Mouse (Mus musculus) B cell, adult 2 months (primary cell): ENCODE measurements around the gene Mgst2.
A peak's percentile ranks its signal among the peaks of the same experiment; 100 is the strongest.

Source experiments
- DNase-seq, 2 experiments: peaks; one replicate each; pipeline ENCODE4 v3.0.0; 2022

Mgst2 gene

DNA sequence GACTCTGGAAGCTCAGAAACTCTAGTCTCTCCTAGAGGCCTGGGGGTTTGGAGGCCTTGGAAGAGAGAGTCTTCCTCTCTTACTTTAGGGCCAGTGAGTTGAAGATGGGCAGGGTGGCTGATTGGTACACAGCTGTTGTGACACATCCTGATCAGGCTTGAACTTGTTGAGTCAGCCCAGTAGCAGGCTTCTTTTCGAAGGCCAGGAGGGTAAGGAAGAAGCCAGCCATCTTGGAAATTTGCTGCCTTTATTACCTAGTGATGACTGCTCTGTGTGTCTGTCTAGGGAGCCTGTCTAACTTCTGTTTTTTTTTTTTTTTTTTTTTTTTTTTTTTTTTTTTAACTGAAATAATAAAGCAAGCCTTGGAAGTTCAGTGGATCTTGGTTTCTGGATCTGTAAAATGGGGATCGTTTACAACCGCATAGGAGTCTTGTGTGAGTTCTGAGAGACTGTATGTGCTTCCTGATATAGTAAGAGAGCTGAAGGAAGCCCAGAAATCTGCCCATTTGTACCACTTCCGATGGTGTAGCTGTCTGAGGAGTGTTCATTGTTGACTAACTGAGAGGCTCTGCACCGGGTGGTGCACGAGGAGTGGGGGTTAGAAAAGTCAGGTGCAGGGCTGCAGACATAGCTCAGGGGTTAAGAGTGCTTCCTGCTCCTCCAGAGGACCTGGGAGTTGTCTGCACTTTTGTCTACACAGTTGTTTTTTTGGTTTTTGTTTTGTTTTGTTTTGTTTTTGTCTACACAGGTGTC, 5.7 kb upstream of the Mgst2 start:
- peak; percentile 17 to 24 for DNase-seq

DNA sequence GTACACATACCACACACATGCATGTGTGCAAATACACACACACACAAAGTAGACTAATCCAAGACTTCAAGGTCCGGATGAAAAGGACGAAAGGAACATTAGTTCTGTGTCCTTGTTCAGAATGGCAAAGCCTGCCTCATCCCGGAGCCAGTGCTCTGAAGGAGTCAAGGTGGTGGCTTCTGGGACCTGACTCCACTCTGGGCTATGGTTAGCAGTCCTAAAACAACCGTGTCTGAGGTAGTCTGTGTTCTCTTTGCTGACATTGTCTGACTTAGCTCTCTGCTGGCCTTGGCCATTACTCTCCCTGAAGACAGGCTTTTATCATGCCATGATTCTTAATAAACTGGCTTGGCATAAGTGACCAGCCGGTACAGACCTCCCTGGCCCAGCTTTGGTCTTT, 745 bp upstream of the Mgst2 start:
- no peak for DNase-seq

DNA sequence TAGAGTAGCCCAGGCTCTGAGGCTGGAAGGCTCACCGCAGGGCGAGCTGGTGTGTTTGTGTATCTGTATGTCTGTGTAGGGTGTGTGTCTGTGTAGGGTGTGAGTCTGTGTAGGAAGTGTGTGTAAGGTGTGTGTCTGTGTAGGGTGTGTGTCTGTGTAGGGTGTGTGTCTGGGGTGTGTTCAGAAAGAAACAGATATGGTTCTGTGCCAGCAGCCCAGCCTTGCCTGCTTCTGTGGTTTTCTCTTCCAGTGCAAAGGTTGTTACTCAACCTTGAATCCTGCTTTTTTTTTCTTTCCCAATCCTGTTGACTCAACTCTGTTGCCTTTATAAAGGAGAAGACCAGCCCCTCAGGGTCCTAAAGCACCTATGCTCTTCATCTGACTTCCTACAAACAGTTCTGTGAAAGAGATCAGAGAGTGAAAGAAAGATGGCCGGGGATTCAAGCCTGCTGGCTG, 689 bp downstream of the Mgst2 start:
- DNase-seq: peak in 1 of 2 experiments; percentile 4

DNA sequence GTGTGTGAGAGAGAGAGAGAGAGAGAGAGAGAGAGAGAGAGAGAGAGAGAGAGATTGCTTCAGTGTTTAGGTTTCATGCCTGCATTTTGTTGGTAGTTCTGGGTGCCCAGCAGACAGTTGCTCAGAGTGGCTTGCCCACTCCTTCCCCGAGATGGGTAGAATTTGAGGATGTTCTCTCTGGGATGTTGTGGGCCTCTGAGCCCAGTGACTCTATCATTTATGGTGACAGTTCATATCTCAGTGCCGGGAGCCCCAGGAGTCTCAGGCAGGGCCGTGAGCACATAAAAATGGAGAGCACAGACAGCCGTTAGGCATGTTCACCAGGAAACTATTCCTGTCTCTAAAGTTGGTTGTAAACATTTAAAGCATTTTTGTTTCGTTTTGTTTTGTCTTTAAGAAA, 1.2 kb downstream of the Mgst2 start:
- DNase-seq: no peak

DNA sequence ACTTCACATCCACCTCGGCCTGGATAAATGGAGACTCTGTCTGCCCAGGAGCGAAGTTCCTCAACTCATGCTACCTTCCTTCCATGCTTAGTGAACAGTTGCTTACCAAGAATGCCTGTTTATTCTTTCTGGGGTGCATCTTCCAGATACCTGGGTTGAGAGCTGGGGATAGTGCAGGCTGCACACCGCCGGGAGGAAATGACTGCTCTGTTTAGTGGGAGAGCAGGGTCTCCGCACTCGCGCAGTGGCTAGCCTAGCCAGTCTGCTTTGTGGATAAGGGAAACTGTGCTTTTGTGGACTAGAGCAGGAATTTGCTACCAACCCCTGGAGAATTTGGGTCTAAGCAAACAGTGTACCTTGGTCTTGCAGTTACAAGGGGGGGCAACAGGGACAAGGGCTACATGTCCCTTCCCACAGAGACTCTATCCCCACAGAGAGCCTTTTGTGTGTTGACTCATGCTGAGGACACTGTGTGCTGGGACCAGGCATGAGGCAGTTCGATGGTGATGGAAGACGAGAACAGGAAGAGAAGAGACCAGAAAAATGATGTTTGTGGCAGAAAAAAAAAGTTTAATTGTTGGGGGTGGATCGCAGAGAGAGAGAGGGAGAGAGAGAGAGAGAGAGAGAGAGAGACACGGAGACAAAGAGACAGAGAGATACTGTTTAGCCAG, 1.9 kb downstream of the Mgst2 start:
- peak in 1 of 2 experiments; percentile 9 for DNase-seq

DNA sequence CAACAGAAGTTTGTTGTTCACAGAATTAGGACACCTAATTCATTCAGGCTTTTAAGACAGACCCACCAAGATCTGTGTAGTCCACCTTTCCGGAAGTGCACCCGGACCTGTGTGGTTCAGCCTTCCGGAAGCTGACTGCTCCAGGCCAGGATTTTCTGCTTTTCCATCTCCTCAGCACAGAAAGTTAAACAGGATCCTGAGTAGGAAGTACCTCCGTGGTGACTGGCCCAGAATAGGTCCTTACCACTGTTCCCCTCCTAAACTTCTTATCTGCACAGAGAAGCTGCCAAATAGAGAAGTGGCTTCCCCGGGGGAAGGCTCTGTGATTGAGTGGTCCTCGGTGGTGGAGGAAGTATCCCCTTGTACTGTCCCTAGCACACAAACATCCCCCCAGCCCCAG, 2.4 kb downstream of the Mgst2 start:
- peak; percentile 46 to 50 for DNase-seq

DNA sequence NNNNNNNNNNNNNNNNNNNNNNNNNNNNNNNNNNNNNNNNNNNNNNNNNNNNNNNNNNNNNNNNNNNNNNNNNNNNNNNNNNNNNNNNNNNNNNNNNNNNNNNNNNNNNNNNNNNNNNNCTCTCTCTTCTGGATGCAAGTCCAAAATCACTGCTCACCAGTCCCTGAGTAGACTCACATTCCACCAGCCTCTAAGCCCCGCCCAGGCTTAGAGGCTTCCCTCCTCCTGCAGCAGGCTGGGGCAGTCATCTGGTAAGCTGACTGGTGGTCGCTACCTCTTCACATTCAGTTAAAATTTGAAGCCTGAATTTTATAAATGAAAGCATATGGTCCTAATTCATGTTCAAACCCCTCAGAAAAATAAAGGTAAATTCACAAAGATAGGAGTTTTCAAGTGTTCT, 8.4 kb downstream of the Mgst2 start:
- no peak for DNase-seq

DNA sequence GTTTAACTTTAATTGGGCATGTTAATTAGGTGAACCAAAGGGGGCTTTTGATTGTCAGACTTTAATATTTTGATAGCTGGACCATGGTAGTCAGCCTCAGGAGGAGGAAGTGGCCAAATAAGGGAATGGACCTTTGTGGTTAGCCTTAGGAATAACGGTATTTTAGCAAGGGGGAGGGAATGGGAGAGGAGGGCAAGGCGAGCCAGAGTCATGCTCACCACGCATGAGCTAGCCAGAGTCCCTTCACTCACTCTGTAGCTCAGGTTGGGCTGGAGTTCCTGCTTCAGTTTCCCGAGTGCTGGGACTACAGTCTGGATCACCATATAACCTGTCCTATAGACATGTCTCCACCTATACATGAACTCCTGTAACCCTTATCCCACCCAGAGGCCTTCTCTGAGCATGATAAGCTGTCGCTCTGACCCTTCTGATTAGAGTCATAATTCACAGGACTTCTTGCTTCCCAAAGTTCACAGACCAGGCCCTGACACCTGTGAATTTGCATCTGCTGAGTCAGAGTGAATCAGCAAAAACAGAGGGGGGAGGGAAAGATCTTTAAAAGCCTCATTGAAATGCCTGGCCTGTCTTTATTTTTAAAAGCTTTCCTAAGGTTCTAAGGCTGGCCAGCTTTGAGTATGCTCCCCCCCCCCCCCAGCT, 10.4 kb downstream of the Mgst2 start:
- DNase-seq: no peak

DNA sequence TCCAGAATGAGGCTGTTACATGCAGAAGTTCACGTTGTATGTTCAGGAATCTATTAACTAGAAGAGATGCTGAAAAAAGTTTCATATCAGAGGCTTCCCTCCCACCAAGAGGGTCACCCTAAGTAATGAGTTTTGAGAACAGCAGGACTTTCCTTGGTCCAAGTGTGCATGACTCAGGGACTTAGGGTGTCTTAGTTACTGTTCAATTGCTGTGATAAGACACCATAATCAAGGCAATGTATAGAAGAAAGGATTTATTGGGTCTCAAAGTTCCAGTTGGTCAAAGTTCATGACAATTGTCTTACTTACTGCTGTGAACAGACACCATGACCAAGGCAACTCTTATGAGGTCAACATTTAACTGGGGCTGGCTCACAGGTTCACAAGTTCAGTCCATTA, 10.9 kb downstream of the Mgst2 start:
- DNase-seq: no peak

DNA sequence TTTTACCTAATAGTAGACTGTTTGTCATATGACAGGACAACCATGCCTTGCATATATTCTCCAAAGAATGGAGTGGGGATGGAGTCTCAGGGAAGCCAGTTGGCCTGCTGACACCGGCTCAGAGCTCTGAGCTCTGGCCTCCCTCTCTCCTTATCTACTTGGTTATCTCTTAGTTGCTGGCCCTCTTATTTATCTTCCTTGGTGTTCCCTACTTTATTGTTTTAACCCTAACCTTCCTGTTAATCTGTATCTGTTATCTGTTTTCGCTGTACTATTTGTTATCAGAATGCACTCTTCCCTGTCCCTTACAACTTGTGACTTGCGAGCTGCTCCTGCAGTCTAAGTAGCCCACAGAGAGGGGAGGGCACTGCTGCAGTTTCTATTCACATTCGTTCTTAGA, 12.5 kb downstream of the Mgst2 start:
- DNase-seq: no peak

DNA sequence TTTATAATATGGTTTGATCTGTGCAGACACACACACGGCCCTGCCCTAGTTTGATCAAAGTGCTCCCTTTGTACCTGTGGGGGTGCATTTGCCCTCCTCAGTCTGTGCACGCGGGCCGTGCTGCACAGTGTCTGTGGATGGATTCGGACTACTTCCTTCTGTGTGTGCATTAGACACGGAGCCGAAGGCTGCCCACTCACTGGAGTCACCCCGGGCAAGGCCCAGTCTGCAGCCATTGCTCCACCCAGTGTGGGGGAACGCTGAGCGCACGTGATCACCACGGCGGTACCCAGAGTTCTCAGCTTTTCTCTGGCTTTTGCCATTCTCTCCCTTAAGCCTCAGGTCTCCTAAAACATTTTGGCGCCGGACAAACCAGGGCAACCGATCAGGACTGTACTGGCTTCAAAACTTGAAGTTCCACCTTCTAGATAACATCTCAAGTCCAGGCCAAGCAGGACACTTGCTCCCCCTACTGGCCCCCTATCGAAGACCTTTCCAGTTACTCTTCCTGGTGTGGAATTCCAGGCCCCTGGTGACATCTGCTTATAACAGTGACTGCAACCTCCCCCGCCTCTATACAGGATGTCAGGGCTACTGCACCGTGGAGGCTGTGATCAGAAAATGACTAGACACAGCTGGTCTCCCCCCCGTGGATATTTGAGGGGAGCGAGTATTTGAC, 13.4 kb downstream of the Mgst2 start:
- DNase-seq: peak; percentile 48 to 55

DNA sequence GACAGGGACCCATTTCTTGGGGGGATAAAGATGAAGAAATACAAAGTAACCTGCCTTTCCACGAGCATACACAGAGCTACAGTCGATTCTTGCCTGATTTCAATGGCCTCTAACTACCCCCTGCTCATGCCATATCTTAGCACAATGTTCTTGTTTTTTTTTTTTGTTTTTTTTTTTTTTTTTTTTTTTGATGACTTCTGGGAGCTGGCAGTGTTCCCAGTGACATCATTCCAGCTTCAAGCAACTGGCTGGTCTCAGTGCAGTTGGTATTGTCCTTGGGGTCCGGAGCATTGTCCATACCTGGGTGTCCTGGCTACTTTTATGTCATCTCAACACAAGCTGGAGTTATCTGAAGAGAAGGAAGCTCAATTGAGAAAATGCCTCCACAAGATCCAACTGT, 14.8 kb downstream of the Mgst2 start:
- DNase-seq: no peak

DNA sequence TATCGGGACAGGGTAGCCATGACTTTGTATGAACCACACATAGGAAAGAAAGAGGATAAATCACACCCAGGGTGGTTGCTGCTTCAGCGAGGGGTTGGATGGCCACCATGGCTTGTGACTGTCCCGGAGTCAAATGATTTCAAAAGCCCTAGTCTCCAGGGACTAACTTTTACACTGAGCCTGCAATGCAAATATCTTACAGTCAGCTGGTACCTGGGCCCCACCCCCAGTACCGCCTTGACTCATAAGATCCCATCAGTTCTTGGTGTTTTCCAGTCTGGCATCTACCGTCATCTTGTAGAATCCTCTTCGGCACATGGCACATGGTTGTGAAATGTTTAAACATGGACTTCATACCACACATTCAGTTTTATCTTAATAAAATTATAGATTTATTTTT, 25.4 kb downstream of the Mgst2 start:
- no peak for DNase-seq

DNA sequence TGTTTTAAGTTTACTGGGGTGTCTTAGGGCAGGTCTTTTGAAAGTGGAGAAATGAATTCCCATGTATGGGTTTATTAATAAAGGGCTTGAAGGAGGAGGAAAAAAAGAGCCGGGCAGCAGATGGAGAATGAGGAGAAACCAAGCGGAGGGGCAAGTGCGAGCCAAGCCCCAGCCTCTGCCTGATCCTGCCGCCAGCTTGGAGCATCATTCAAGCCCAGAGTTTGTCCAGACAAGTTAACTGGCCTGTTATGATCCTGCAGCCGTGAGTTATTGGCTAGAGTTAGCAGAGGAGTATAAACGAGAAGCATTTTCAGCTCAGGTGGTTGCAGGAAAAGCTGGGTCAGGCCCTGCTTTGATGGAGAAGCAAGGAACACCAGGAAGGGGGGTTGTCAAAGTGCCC, 26.2 kb downstream of the Mgst2 start:
- DNase-seq: no peak

DNA sequence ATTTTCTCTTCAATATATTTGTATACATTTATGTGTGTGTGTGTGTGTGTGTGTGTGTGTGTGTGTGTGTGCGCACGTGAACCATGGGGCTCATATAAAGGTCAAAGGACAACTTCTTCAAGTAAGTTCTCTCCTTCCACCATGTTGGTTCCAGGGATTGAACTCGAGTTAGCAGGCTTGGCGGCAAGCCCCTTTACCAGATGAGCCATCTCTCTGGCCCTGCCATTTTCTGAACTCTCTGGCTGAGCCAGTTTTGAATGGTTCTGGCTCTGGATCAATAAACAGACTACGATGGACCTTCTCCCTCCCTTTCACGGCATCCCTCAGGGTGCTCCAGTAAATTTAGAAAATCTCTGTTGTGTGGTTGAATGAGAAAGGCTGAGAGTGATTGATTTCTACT, 26.6 kb downstream of the Mgst2 start:
- DNase-seq: no peak

DNA sequence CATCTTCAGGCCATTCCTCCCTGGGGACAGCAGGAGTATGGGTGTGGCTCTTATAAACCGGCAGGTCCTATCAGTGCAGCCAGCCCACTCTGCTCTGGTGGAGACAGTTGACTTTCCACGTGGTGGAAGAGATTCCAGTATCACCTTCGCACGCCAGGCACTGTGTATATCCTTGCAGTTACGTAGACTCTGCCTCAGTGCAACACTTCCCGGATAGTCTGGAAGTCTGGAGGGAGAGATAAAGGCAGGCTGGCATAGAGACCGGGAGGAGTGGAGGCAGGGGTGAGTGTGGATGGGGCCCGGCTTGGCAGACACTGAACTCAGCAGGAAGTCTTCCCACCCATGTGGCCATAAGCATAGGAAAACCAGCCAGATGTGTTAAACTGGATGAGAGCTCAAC, 28.6 kb downstream of the Mgst2 start:
- DNase-seq: no peak

DNA sequence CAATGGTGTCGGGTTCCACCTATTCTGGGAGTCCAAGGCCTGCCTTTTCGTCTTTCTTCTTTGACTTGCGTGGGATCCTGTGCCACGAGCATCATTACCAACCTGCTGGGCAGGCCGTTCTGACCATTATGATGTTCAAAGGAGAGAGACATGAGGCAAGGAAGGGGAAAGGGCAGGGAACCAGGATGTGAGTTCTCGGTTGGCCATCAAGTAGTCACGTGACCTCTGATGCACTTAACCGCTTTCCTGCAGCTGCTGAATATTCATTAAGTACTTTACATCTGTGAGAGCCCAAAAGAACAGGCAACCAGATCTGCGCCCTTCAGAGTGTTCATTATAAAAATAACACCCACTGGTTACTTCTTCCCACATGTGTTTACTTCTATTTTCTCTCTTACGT, 33.0 kb downstream of the Mgst2 start:
- no peak for DNase-seq

DNA sequence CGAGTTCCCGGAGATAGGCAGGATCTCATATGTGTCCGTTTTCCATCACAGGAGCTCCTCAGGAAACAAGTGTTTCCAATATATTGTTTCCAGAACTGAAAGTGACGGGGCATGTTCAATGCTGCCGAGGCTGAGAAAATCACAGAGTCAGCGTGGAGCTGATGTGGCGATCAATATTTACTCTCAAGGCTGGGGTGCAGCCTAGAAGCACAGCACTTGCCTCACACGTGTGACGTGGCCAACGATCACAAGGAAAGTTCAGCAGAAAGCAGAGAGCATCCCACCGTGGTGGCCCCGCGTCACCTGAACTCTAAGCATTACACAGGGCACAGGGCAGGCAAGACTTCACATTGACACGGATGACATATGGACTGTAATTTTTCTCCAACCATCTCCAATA, 34.4 kb downstream of the Mgst2 start:
- no peak for DNase-seq

DNA sequence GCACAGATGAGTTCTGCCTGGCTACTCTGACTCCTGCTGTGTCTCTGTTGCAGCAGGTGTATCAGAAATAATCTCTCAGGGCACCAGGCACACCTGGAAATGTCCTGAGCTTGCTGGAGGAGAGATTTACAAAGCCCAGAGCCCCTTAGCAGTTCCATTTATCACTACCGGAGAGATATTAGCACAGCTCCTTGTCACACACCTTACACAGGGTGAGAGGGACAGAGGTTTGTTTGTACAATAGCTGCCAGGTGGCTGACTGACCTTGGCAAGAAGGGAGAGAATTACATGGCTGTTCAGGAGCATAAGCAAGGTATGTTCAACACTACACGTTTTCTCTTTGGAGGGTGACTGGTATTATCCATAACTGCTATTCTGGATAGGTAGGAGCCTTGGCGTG, 35.6 kb downstream of the Mgst2 start:
- DNase-seq: no peak

DNA sequence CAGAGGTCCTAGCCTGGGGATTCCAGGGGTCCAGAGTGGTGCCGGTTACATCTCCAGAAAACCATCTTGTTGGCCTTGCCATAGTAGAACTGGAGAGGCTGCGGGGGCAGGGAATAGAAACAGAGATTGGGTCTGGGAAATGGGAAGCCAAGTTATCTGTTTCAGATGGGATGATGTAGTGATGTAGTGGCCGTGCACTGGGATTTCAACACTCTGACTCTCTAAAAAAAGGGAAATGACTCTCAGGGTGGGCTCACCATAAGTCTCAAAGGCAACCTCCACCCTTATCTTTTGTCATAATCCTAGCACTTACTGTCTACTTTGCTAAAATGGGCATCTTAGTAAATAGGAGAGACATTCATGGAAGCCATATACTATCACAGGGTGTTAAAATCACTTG, 37.8 kb downstream of the Mgst2 start:
- DNase-seq: no peak

DNA sequence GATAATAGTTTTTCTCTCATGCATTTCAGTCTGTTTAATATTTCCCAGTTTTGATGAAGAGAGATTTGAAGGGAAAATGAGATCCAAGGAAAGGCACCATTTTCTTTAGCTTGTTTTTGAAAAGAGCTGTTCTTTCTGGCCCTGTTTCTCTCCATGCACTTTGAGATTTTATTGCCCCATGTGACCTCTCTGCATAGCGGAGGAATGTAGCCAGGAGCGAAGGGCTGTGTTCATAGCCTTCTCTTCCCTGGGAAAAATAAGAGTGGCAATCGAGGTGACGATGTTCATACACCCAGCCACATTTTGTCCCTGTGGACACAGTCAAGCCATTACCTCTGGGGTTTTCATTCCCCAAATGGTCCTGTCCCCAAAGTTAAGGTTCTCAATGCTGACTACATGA, 40.0 kb downstream of the Mgst2 start:
- DNase-seq: no peak

DNA sequence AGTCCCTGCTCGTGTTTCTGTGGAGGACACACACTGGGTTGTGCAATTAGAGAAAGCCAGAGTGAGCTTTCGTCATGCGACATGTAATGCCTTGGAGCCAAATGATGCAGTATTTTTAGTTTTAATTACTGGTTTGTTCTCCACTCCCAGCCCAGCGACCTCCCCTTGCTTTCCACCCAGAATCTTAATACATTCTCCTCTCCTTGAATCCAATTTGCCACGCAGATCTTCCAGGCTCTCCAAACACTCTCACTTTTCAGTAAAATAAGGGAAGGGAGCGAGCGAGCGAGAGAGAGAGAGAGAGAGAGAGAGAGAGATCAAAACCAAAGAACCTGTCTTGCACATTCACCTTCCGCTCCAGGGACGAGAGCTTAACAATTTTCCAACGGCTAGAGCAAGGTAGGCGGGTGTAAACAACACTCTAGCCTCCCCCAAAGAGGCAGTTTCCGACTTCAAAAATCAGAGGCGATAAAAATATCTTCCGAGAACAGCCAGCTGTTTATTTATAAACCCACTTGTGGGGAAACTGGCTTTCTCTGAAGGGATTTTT, 40.6 kb downstream of the Mgst2 start:
- no peak for DNase-seq

DNA sequence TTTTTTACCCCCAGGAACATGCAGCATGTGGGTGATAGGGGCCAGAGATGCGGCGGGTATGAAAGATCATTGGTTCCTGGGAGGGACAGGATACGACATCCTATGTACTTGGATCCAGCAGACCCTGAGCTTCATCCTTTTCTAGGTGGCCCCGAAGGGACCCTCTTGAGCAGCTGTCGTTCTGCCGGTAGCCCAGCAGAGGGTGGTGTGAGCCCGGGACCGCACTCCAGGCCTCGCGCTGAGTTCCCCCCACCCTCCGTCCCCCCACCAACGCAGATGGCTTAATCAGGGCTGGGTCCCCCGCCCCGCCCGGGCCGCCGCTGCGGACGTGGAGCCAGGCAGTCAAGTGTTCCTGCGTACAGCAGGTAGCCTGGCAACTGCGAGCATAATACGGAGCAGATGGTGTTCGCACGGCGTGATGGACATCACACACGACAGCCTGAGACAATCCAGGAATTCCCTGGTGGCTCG, 41.2 kb downstream of the Mgst2 start:
- DNase-seq: peak; percentile 75 to 76
